Mouse (Mus musculus): Measurements from ENCODE around the gene Ulk1.

Gene Ulk1

DNA sequence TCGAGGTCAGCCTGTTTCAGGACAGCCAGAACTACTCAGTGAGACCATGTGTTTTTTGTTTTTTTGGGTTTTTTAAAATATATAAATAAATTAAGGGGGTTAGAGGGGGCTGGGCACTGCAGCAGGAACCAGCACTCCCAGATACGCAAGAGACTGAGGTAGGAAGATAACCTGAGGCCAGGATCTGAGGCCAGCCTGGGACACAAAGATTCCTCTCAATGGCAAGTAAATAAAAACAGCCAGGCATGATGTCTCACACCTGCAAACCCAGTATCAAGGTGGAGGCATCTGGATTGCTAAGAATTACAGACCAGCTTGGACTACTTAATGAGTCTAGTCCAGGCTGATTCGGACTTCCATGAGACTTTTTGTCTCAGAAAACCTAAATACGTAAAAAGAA lies 40.6 kb downstream of the Ulk1 start:
- DNase-seq (ENCODE audit: low spot score) = no peak

GRCm38 (mm10) chr5:110763890-110764289 lies 46.0 kb downstream of the Ulk1 start:
- DNase-seq (ENCODE audit: low spot score) = no peak

GRCm38 (mm10) chr5:110745021-110745420 lies 64.9 kb downstream of the Ulk1 start:
- no peak for DNase-seq (ENCODE audit: low spot score)

DNA sequence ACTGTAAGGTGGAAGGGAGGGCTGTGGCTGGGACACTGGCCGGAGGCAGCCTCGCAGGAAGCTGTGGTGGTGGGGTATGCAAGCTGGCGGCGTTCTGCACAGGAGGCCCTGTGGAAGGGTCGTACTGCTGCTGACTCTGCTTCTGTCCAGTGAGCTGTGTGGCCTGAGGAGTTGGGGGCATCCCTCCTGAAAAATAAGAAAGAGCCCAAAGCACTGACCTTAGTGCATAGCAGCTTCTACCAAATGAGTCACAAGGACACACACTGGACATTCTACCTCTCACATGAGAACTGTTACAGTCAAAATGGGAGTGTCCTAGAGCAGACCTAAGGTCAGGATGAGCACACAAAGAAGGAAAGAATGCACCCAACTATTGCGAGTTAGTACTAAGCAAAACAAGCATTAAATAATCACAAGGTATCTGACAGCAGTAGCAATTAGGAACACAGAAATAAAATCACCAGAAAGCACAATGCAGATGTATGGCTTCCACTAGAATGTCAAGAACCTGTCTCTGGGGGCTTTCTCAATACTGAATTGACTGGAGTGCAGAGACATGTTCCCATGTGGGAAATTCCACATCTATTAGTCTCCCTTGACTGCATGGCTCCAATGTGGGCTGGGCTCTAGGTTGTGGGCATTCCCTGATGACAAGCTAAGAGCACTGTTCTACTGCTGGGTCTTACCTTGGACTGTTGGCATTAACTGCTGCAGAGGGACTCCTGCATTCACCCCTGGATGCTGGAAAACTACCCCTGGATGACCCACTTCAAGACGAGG lies 70.2 kb downstream of the Ulk1 start:
- DNase-seq (ENCODE audit: low spot score) = no peak

- no peak for DNase-seq (ENCODE audit: low spot score)
Observed at GRCm38 (mm10) chr5:110735606-110736005, 74.3 kb downstream of the Ulk1 start.

Measured in urinary bladder, postnatal 25 days (tissue).